Mouse (Mus musculus): ENCODE measurements around the gene Slit3.

The Slit3 gene

GRCm38 (mm10) chr11:35491701-35492100, 370.7 kb downstream of the Slit3 start:
- H3K4me1 ChIP-seq (replicated peaks; ENCODE audit: low read depth, low read length): peaks cover 33% of the 10 kb centered on the region
- no peak for TF ChIP-seq NANOG (IDR thresholded peaks at IDR 0.05; ENCODE audit: borderline replicate concordance, low read length)
- TF ChIP-seq POU5F1 (IDR thresholded peaks at IDR 0.05; ENCODE audit: borderline replicate concordance, low read length): no peak
- no peak for TF ChIP-seq CTCF (conservative IDR thresholded peaks at IDR 0.05; ENCODE audit: low read length)

GRCm38 (mm10) chr11:35496874-35497273, 375.9 kb downstream of the Slit3 start:
- no peak for TF ChIP-seq POU5F1 (IDR thresholded peaks at IDR 0.05; ENCODE audit: borderline replicate concordance, low read length)
- TF ChIP-seq NANOG (IDR thresholded peaks at IDR 0.05; ENCODE audit: borderline replicate concordance, low read length): no peak
- TF ChIP-seq CTCF (conservative IDR thresholded peaks at IDR 0.05; ENCODE audit: low read length): no peak
- H3K36me3 ChIP-seq (ENCODE audit: insufficient read depth, low read length): no peaks in the 10 kb centered on the region
- peaks cover 14% of the 10 kb centered on the region; the same call in 1 of the 2 replicates for H3K27me3 ChIP-seq (ENCODE audit: insufficient read depth, low read length)
- H3K4me3 ChIP-seq (replicated peaks; ENCODE audit: low read length): no peak overlapping the region
- H3K4me1 ChIP-seq (replicated peaks; ENCODE audit: low read depth, low read length): peaks cover 19% of the 10 kb centered on the region
- H3K9me3 ChIP-seq (ENCODE audit: low read length): peaks cover 7% of the 10 kb centered on the region; the same call in 1 of the 2 replicates

More at GRCm38 (mm10) chr11:35491701-35492100, 370.7 kb downstream of the Slit3 start:
- Histone ChIP-seq H3K9me3 (ENCODE audit: low read length) (peaks cover 7% of the 10 kb centered on the region; the same call in 1 of the 2 replicates), H3K36me3 (ENCODE audit: insufficient read depth, low read length) (no peaks in the 10 kb centered on the region), H3K4me3 (replicated peaks; ENCODE audit: low read length) (no peak overlapping the region), H3K27me3 (ENCODE audit: insufficient read depth, low read length) (peaks cover 20% of the 10 kb centered on the region; the same call in 1 of the 2 replicates)

GRCm38 (mm10) chr11:35497961-35498360, 376.9 kb downstream of the Slit3 start:
- Histone ChIP-seq H3K9me3 (ENCODE audit: low read length) (peaks cover 7% of the 10 kb centered on the region; the same call in 1 of the 2 replicates), H3K4me1 (replicated peaks; ENCODE audit: low read depth, low read length) (peaks cover 21% of the 10 kb centered on the region), H3K4me3 (replicated peaks; ENCODE audit: low read length) (no peak overlapping the region), H3K36me3 (ENCODE audit: insufficient read depth, low read length) (no peaks in the 10 kb centered on the region), H3K27me3 (ENCODE audit: insufficient read depth, low read length) (peaks cover 13% of the 10 kb centered on the region; the same call in 1 of the 2 replicates)
- no peak for TF ChIP-seq CTCF (conservative IDR thresholded peaks at IDR 0.05; ENCODE audit: low read length)

GRCm38 (mm10) chr11:35502128-35502527, 381.1 kb downstream of the Slit3 start:
- Histone ChIP-seq H3K4me3 (replicated peaks; ENCODE audit: low read length) (no peak overlapping the region), H3K36me3 (ENCODE audit: insufficient read depth, low read length) (no peaks in the 10 kb centered on the region), H3K9me3 (ENCODE audit: low read length) (no peaks in the 10 kb centered on the region), H3K4me1 (replicated peaks; ENCODE audit: low read depth, low read length) (peaks cover 20% of the 10 kb centered on the region), H3K27me3 (ENCODE audit: insufficient read depth, low read length) (peaks cover 25% of the 10 kb centered on the region)
- TF ChIP-seq POU5F1 (IDR thresholded peaks at IDR 0.05; ENCODE audit: borderline replicate concordance, low read length): no peak
- TF ChIP-seq CTCF (conservative IDR thresholded peaks at IDR 0.05; ENCODE audit: low read length): no peak
- TF ChIP-seq NANOG (IDR thresholded peaks at IDR 0.05; ENCODE audit: borderline replicate concordance, low read length): no peak

GRCm38 (mm10) chr11:35504051-35504450, 383.0 kb downstream of the Slit3 start:
- no peak for TF ChIP-seq POU5F1 (IDR thresholded peaks at IDR 0.05; ENCODE audit: borderline replicate concordance, low read length)
- TF ChIP-seq NANOG (IDR thresholded peaks at IDR 0.05; ENCODE audit: borderline replicate concordance, low read length): no peak
- TF ChIP-seq CTCF (conservative IDR thresholded peaks at IDR 0.05; ENCODE audit: low read length): no peak
- H3K9me3 ChIP-seq (ENCODE audit: low read length): no peaks in the 10 kb centered on the region
- H3K27me3 ChIP-seq (ENCODE audit: insufficient read depth, low read length): peaks cover 36% of the 10 kb centered on the region

GRCm38 (mm10) chr11:35504916-35505315, 383.9 kb downstream of the Slit3 start:
- no peak for TF ChIP-seq NANOG (IDR thresholded peaks at IDR 0.05; ENCODE audit: borderline replicate concordance, low read length)
- no peak for TF ChIP-seq POU5F1 (IDR thresholded peaks at IDR 0.05; ENCODE audit: borderline replicate concordance, low read length)
- TF ChIP-seq CTCF (conservative IDR thresholded peaks at IDR 0.05; ENCODE audit: low read length): no peak
- Histone ChIP-seq H3K27me3 (ENCODE audit: insufficient read depth, low read length) (peaks cover 44% of the 10 kb centered on the region), H3K4me3 (replicated peaks; ENCODE audit: low read length) (no peak overlapping the region), H3K9me3 (ENCODE audit: low read length) (no peaks in the 10 kb centered on the region), H3K4me1 (replicated peaks; ENCODE audit: low read depth, low read length) (peaks cover 19% of the 10 kb centered on the region), H3K36me3 (ENCODE audit: insufficient read depth, low read length) (no peaks in the 10 kb centered on the region)

More at GRCm38 (mm10) chr11:35504051-35504450, 383.0 kb downstream of the Slit3 start:
- H3K4me3 ChIP-seq (replicated peaks; ENCODE audit: low read length): no peak overlapping the region
- no peaks in the 10 kb centered on the region for H3K36me3 ChIP-seq (ENCODE audit: insufficient read depth, low read length)
- peaks cover 19% of the 10 kb centered on the region for H3K4me1 ChIP-seq (replicated peaks; ENCODE audit: low read depth, low read length)

GRCm38 (mm10) chr11:35505316-35505715, 384.3 kb downstream of the Slit3 start:
- Histone ChIP-seq H3K36me3 (ENCODE audit: insufficient read depth, low read length) (no peaks in the 10 kb centered on the region), H3K27me3 (ENCODE audit: insufficient read depth, low read length) (peaks cover 44% of the 10 kb centered on the region), H3K9me3 (ENCODE audit: low read length) (no peaks in the 10 kb centered on the region), H3K4me3 (replicated peaks; ENCODE audit: low read length) (no peak overlapping the region), H3K4me1 (replicated peaks; ENCODE audit: low read depth, low read length) (peaks cover 19% of the 10 kb centered on the region)
- no peak for TF ChIP-seq CTCF (conservative IDR thresholded peaks at IDR 0.05; ENCODE audit: low read length)
- TF ChIP-seq NANOG (IDR thresholded peaks at IDR 0.05; ENCODE audit: borderline replicate concordance, low read length): no peak

GRCm38 (mm10) chr11:35505817-35506216, 384.8 kb downstream of the Slit3 start:
- TF ChIP-seq NANOG (IDR thresholded peaks at IDR 0.05; ENCODE audit: borderline replicate concordance, low read length) (no peak), POU5F1 (IDR thresholded peaks at IDR 0.05; ENCODE audit: borderline replicate concordance, low read length) (no peak), CTCF (conservative IDR thresholded peaks at IDR 0.05; ENCODE audit: low read length) (no peak)

GRCm38 (mm10) chr11:35507781-35508390, 386.9 kb downstream of the Slit3 start:
- H3K9me3 ChIP-seq (ENCODE audit: low read length): peaks cover 18% of the 10 kb centered on the region
- H3K27me3 ChIP-seq (ENCODE audit: insufficient read depth, low read length): peaks cover 56% of the 10 kb centered on the region
- no peak for TF ChIP-seq NANOG (IDR thresholded peaks at IDR 0.05; ENCODE audit: borderline replicate concordance, low read length)
- TF ChIP-seq CTCF (conservative IDR thresholded peaks at IDR 0.05; ENCODE audit: low read length): no peak
- TF ChIP-seq POU5F1 (IDR thresholded peaks at IDR 0.05; ENCODE audit: borderline replicate concordance, low read length): no peak
- H3K36me3 ChIP-seq (ENCODE audit: insufficient read depth, low read length): no peaks in the 10 kb centered on the region
- H3K4me3 ChIP-seq (replicated peaks; ENCODE audit: low read length): no peak overlapping the region
- peaks cover 15% of the 10 kb centered on the region for H3K4me1 ChIP-seq (replicated peaks; ENCODE audit: low read depth, low read length)

More at GRCm38 (mm10) chr11:35505817-35506216, 384.8 kb downstream of the Slit3 start:
- Histone ChIP-seq H3K36me3 (ENCODE audit: insufficient read depth, low read length) (no peaks in the 10 kb centered on the region), H3K9me3 (ENCODE audit: low read length) (peaks cover 4% of the 10 kb centered on the region; the same call in 1 of the 2 replicates), H3K4me3 (replicated peaks; ENCODE audit: low read length) (no peak overlapping the region), H3K4me1 (replicated peaks; ENCODE audit: low read depth, low read length) (peaks cover 19% of the 10 kb centered on the region), H3K27me3 (ENCODE audit: insufficient read depth, low read length) (peaks cover 47% of the 10 kb centered on the region)

All from E14TG2a.4 (cell line).